Mouse (Mus musculus): ENCODE results near the gene Rasip1.

Gene Rasip1

GRCm38 (mm10) chr7:45627261-45627660 lies at the start of gene Rasip1:
TSS of gene Rasip1 (plus strand) at chr7:45627488.
- no peak for DNase-seq (ENCODE audit: low spot score)

GRCm38 (mm10) chr7:45585923-45586322 lies 41.4 kb upstream of the Rasip1 start:
- DNase-seq (ENCODE audit: low spot score): no peak

GRCm38 (mm10) chr7:45587631-45588592 lies 39.4 kb upstream of the Rasip1 start:
- DNase-seq (ENCODE audit: low spot score): no peak

- DNase-seq (ENCODE audit: low spot score): peak; percentile 88
Measured at GRCm38 (mm10) chr7:45589173-45589572, 38.1 kb upstream of the Rasip1 start.

GRCm38 (mm10) chr7:45589898-45590297 lies 37.4 kb upstream of the Rasip1 start:
- no peak for DNase-seq (ENCODE audit: low spot score)

GRCm38 (mm10) chr7:45590874-45591273 lies 36.4 kb upstream of the Rasip1 start:
- no peak for DNase-seq (ENCODE audit: low spot score)

- no peak for DNase-seq (ENCODE audit: low spot score)
Measured at GRCm38 (mm10) chr7:45591880-45592279, 35.4 kb upstream of the Rasip1 start.

GRCm38 (mm10) chr7:45593118-45593815 lies 34.0 kb upstream of the Rasip1 start:
- DNase-seq (ENCODE audit: low spot score): peak; percentile 69

- no peak for DNase-seq (ENCODE audit: low spot score)
Measured at GRCm38 (mm10) chr7:45595176-45595575, 32.1 kb upstream of the Rasip1 start.

GRCm38 (mm10) chr7:45596107-45596506 lies 31.2 kb upstream of the Rasip1 start:
- DNase-seq (ENCODE audit: low spot score): no peak

GRCm38 (mm10) chr7:45597013-45597412 lies 30.3 kb upstream of the Rasip1 start:
- DNase-seq (ENCODE audit: low spot score): no peak

- DNase-seq (ENCODE audit: low spot score): no peak
Measured at GRCm38 (mm10) chr7:45597527-45597926, 29.8 kb upstream of the Rasip1 start.

GRCm38 (mm10) chr7:45598960-45599879 lies 28.1 kb upstream of the Rasip1 start:
- DNase-seq (ENCODE audit: low spot score): no peak

GRCm38 (mm10) chr7:45605704-45606289 lies 21.5 kb upstream of the Rasip1 start:
- no peak for DNase-seq (ENCODE audit: low spot score)

GRCm38 (mm10) chr7:45609511-45609910 lies 17.8 kb upstream of the Rasip1 start:
- DNase-seq (ENCODE audit: low spot score): no peak

GRCm38 (mm10) chr7:45616277-45616676 lies 11.0 kb upstream of the Rasip1 start:
- DNase-seq (ENCODE audit: low spot score): no peak

GRCm38 (mm10) chr7:45617042-45617695 lies 10.1 kb upstream of the Rasip1 start, which contains the start of gene Fut1:
TSS of gene Fut1 (plus strand) at chr7:45617289.
- no peak for DNase-seq (ENCODE audit: low spot score)

- DNase-seq (ENCODE audit: low spot score): no peak
Measured at GRCm38 (mm10) chr7:45618316-45618715, 9.0 kb upstream of the Rasip1 start.

GRCm38 (mm10) chr7:45619592-45619991 lies 7.7 kb upstream of the Rasip1 start:
- no peak for DNase-seq (ENCODE audit: low spot score)

GRCm38 (mm10) chr7:45621443-45621842 lies 5.8 kb upstream of the Rasip1 start, which contains the start of gene Izumo1:
TSS of gene Izumo1 (plus strand) at chr7:45621811.
- no peak for DNase-seq (ENCODE audit: low spot score)

- DNase-seq (ENCODE audit: low spot score): no peak
Measured at GRCm38 (mm10) chr7:45623507-45623906, 3.8 kb upstream of the Rasip1 start.
